Mouse (Mus musculus) embryonic stem cell, embryonic (primary cell): ENCODE results near the gene Kxd1.

Source experiments
- CTCF ChIA-PET, 4 experiments: fragments of 300-600 bp in 2 of 4; fragments of 350-600 bp in 2 of 4; sonication (Branson Sonifier 250); formaldehyde crosslinking; loops; one replicate each; lab custom pipeline; 2022; ENCODE audit warnings: inconsistent platforms in 2 of 4; lab: Charles Lee
- POLR2A ChIA-PET, 4 experiments: fragments of 300-600 bp in 2 of 4; fragments of 350-600 bp in 2 of 4; sonication (Branson Sonifier 250); formaldehyde crosslinking; loops; one replicate each; lab custom pipeline; 2022; ENCODE audit warnings: antibody characterized with exemption in 4 of 4, inconsistent platforms in 1 of 4; lab: Charles Lee

The Kxd1 gene

DNA sequence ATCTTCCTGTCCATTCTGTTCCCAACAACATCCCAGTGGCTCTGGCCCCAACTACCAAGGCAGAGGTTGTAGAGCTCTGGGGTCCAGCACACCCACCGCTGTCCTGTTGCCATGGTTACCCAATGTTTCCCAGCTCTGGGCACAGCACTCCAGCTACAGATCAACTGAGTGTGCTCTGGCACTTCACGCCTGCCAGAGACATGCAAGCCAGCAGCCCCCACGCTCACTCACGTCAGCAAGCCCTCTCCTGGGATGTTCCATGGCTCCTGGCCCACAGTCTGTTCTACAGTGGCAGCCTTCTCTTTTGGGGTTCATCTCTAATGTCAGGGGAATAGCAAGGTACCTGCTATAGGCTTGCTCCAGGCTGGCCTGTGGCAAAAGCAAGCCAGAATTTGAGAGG lies 64.5 kb downstream of the Kxd1 start:
- CTCF ChIA-PET, result interaction anchor here in 1 of 4 experiments (0.8 to 1.0 kb wide), 2 partner anchors 13 to 40 kb away, joined by 3 read pairs; partner anchors contain the start of gene Klhl26
- POLR2A ChIA-PET, result interaction anchor here in 2 of 4 experiments (0.9 to 6.2 kb wide), 5 partner anchors 13 to 22 kb away, joined by 3 to 43 read pairs (median 4); partner anchors contain the start of gene Klhl26 (in 2 of the 2)

DNA sequence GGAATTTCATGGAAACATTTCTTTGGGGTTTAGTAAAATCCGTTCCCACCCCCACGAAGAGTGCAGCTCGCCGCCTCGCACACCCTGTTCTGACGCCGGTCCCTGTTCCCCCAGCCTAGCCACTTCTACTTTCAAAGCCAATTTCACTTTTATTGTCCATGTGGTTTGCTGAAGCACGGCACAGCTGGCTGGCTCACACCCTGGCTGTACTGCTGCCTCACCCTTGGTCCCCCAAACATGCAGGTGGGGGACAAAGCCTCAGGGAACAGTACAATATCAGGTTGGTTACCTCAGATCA lies 65.3 kb downstream of the Kxd1 start:
- CTCF ChIA-PET, result interaction anchor here in 1 of 4 experiments (0.8 to 1.3 kb wide), 2 partner anchors 14 to 41 kb away, joined by 3 to 4 read pairs; partner anchors contain the start of gene Klhl26
- POLR2A ChIA-PET, result interaction anchor here in 2 of 4 experiments (1.2 to 6.2 kb wide), 3 partner anchors 12 to 21 kb away, joined by 3 to 43 read pairs (median 4); no protein-coding TSS in a partner anchor

- ChIA-PET CTCF (interaction anchor here in 1 of 4 experiments (1.3 kb wide), 1 partner anchor 41 kb away, joined by 4 read pairs; no protein-coding TSS in a partner anchor), POLR2A (interaction anchor here in 3 of 4 experiments (0.5 to 6.2 kb wide), 6 partner anchors 9 to 77 kb away, joined by 3 to 43 read pairs (median 3); partner anchors contain the start of gene Ell (in 1 of the 3))
These were observed 65.8 kb downstream of the Kxd1 start for GRCm38 (mm10) chr8:70461765-70462515.

- CTCF ChIA-PET, result interaction anchor here in 2 of 4 experiments (0.6 to 1.8 kb wide), 2 partner anchors 16 to 100 kb away, joined by 3 to 5 read pairs; partner anchors contain the start of gene Klhl26 (in 1 of the 2)
- POLR2A ChIA-PET, result interaction anchor here in 1 of 4 experiments (1.4 to 1.8 kb wide), 2 partner anchors 12 to 79 kb away, joined by 3 to 5 read pairs; partner anchors contain the start of gene Ell
These were observed 67.2 kb downstream of the Kxd1 start for GRCm38 (mm10) chr8:70460606-70461005.

GRCm38 (mm10) chr8:70460199-70460598 lies 67.6 kb downstream of the Kxd1 start:
- POLR2A ChIA-PET, result interaction anchor here in 2 of 4 experiments (1.1 to 2.3 kb wide), 4 partner anchors 11 to 79 kb away, joined by 3 to 12 read pairs (median 4); partner anchors contain the start of gene Ell (in 1 of the 2)
- CTCF ChIA-PET, result interaction anchor here in 1 of 4 experiments (1.4 to 1.8 kb wide), 3 partner anchors 11 to 43 kb away, joined by 3 to 5 read pairs (median 4); partner anchors contain the start of gene Klhl26

DNA sequence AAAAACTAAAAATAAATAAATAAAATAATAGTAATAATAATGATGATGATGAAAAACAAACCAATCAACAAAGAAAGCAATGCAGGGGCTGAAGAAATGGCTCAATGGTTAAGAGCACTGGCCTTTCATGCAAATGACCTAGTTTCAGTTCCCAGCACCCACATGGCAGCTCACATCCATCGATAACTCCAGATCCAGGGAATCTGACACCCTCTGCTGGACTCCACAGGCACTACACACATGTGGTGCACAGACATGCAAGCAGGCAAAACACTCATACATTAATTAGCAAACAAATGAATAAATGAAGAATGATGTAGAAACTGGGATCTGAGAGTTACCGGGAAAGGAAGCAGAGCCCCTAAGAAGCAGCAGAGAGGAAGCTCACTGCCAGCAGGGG lies 68.1 kb downstream of the Kxd1 start:
- CTCF ChIA-PET, result interaction anchor here in 1 of 4 experiments (1.0 to 1.8 kb wide), 5 partner anchors 10 to 43 kb away, joined by 3 to 6 read pairs (median 4); partner anchors contain the start of gene Klhl26
- POLR2A ChIA-PET, result interaction anchor here in 2 of 4 experiments (0.5 to 2.3 kb wide), 8 partner anchors 11 to 177 kb away, joined by 3 to 12 read pairs (median 3); partner anchors contain the start of genes Homer3 (in 1 of the 2) and Klhl26 (in 1 of the 2)

- ChIA-PET CTCF (interaction anchor here in 1 of 4 experiments (0.9 to 1.6 kb wide), 3 partner anchors 10 to 42 kb away, joined by 3 to 4 read pairs (median 3); no protein-coding TSS in a partner anchor), POLR2A (interaction anchor here in 3 of 4 experiments (0.6 to 2.3 kb wide), 8 partner anchors 9 to 65 kb away, joined by 3 to 12 read pairs (median 4); partner anchors contain the start of gene Klhl26 (in 1 of the 3))
These were observed 69.3 kb downstream of the Kxd1 start for GRCm38 (mm10) chr8:70458462-70458861.
